Comparison of ENCODE assay signal across 8 mouse cellular contexts in the genomic region with DNA sequence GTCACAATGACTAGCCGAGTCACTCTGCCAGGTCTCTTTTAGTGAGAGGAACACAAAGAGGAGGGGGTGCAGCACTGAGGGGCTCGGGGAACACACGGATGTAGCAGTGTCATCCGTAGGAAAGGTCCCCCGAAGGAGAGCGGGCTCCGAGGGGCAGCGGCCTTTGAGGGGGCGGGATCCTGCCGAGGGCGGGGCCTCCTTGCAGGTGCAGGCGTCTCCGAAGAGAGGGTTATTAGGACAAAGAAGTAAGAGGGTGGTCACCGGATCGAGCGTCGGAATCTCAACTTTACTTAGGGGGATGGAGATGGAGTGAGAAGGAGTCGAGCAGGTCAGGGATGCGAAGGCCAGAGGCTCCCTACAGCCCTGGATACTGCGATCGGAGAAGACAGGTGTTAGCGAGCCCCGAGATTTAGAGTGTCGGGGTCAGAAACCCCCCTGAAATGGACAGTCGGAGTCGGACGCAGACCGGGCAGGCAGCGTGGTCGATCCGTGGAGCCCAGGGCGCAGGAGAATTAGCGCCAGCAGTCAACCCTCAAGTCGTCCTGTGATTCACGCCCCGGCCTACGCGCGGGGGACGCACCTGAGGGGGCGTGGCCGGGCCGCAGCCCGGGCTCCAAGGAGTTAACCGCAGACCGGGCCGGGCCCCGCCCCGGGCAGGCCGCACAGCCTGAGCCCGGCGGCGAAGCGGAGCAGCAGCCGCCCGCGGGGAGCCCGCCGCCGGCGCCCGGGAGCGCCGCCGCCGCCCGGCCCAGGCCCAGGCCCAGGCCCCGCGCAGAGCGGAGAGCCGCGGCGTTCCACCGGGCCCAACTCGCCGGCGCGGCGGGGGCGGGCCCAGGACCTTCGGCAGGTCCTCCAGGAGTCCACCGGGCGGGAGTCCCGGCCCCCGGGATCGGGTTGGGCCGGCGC. TPM values are rescaled to one million over a fixed set of nuclear protein-coding genes. Genes with fewer than 3 reads are reported as not detected.
A peak's percentile ranks its signal among the peaks of the same experiment; 100 is the strongest.
DNase-seq lines count a peak whose midpoint lies in the region; ATAC-seq and TF ChIP-seq lines count a peak whose summit lies in the region.

No protein-coding gene starts in this region.

- TF ChIP-seq CTCF in C2C12 (IDR thresholded peaks at IDR 0.05; ENCODE audit: control insufficient read depth, insufficient read depth, insufficient read length), result no peak
- TF ChIP-seq CTCF in liver, embryonic 14.5 days (IDR thresholded peaks at IDR 0.05; ENCODE audit: low read depth), result no peak
- no peak for TF ChIP-seq CTCF in stomach, postnatal 0 days (IDR thresholded peaks at IDR 0.05; ENCODE audit: low read depth)

- peaks cover 14% of the 10 kb centered on the region for H3K4me1 ChIP-seq in embryonic facial prominence, embryonic 13.5 days
- H3K4me1 ChIP-seq in heart, embryonic 13.5 days, result peaks cover 18% of the 10 kb centered on the region
- 0 out of 4 replicates have a peak, but pooled peaks cover 0 to 2% of the 10 kb centered on the region in 2 experiments for H3K4me1 ChIP-seq in liver, embryonic 14.5 days (replicated peaks; ENCODE audit: control insufficient read depth in 2 of 2, insufficient read depth in 2 of 2, low read length in 1 of 2)
- H3K4me1 ChIP-seq in neural tube, embryonic 11.5 days (ENCODE audit: control insufficient read depth, insufficient read depth, low read length), result peaks cover 8% of the 10 kb centered on the region
- peaks cover 4% of the 10 kb centered on the region; the same call in 1 of the 2 replicates for H3K4me1 ChIP-seq in stomach, postnatal 0 days (replicated peaks; ENCODE audit: control insufficient read depth, insufficient read depth)

- no peaks in the 10 kb centered on the region for H3K27me3 ChIP-seq in C2C12 (ENCODE audit: control insufficient read depth, insufficient read depth, insufficient read length)
- no peaks in the 10 kb centered on the region for H3K27me3 ChIP-seq in embryonic facial prominence, embryonic 13.5 days
- no peaks in the 10 kb centered on the region for H3K27me3 ChIP-seq in heart, embryonic 13.5 days (replicated peaks)
- peaks cover 10% of the 10 kb centered on the region for H3K27me3 ChIP-seq in liver, embryonic 14.5 days (ENCODE audit: control insufficient read depth, insufficient read depth, low read length)
- no peaks in the 10 kb centered on the region for H3K27me3 ChIP-seq in neural tube, embryonic 11.5 days (ENCODE audit: control insufficient read depth, insufficient read depth, low read length)
- no peaks in the 10 kb centered on the region for H3K27me3 ChIP-seq in stomach, postnatal 0 days (ENCODE audit: control insufficient read depth, insufficient read depth, low read length)

- no peaks in the 10 kb centered on the region for H3K9me3 ChIP-seq in embryonic facial prominence, embryonic 13.5 days
- no peaks in the 10 kb centered on the region for H3K9me3 ChIP-seq in heart, embryonic 13.5 days
- H3K9me3 ChIP-seq in liver, embryonic 14.5 days (ENCODE audit: control insufficient read depth, low read length), result no peaks in the 10 kb centered on the region
- no peaks in the 10 kb centered on the region for H3K9me3 ChIP-seq in neural tube, embryonic 11.5 days (ENCODE audit: control insufficient read depth, low read length)
- H3K9me3 ChIP-seq in stomach, postnatal 0 days (ENCODE audit: control insufficient read depth, low read length), result no peaks in the 10 kb centered on the region

- no peaks in the 10 kb centered on the region for H3K79me3 ChIP-seq in C2C12 (ENCODE audit: low read depth)

- H3K36me3 ChIP-seq in C2C12 (ENCODE audit: control insufficient read depth, insufficient read depth), result peaks cover 6% of the 10 kb centered on the region
- peaks cover 30% of the 10 kb centered on the region for H3K36me3 ChIP-seq in embryonic facial prominence, embryonic 13.5 days
- H3K36me3 ChIP-seq in heart, embryonic 13.5 days, result peaks cover 32% of the 10 kb centered on the region
- H3K36me3 ChIP-seq in liver, embryonic 14.5 days (replicated peaks; ENCODE audit: control insufficient read depth, insufficient read depth, low read depth), result no peaks in the 10 kb centered on the region
- H3K36me3 ChIP-seq in neural tube, embryonic 11.5 days (ENCODE audit: control insufficient read depth, insufficient read depth, low read length), result peaks cover 10% of the 10 kb centered on the region
- peaks cover 20% of the 10 kb centered on the region for H3K36me3 ChIP-seq in stomach, postnatal 0 days (ENCODE audit: control insufficient read depth, insufficient read depth, low read length)

- peak overlapping the region; percentile 97 for H3K9ac ChIP-seq in embryonic facial prominence, embryonic 13.5 days
- H3K9ac ChIP-seq in heart, embryonic 13.5 days, result peak overlapping the region; percentile 99
- peak overlapping the region; percentile 41 for H3K9ac ChIP-seq in liver, embryonic 14.5 days (replicated peaks)
- peak overlapping the region; percentile 78 for H3K9ac ChIP-seq in neural tube, embryonic 11.5 days (ENCODE audit: low read length)
- H3K9ac ChIP-seq in stomach, postnatal 0 days (ENCODE audit: low read length), result peak overlapping the region; percentile 95

- under 1% methylated on average over 63 of the region's 88 CpGs for WGBS in embryonic facial prominence, embryonic 13.5 days
- WGBS in heart, embryonic 13.5 days, result under 1% methylated on average over 69 of the region's 88 CpGs
- WGBS in liver, embryonic 14.5 days (ENCODE audit: insufficient replicate concordance), result under 1% methylated on average over 87 of the region's 88 CpGs
- WGBS in neural tube, embryonic 11.5 days, result under 1% methylated on average over 49 of the region's 88 CpGs
- WGBS in stomach, postnatal 0 days, result under 1% methylated on average over 75 of the region's 88 CpGs

- H3ac ChIP-seq in C2C12 (ENCODE audit: control insufficient read depth, insufficient read length, low read depth), result peak overlapping the region; percentile 70

- peak overlapping the region; percentile 59 for H3K4me3 ChIP-seq in C2C12 (ENCODE audit: insufficient read depth, poor library complexity, severe bottlenecking)
- peak overlapping the region; percentile 98 for H3K4me3 ChIP-seq in embryonic facial prominence, embryonic 13.5 days
- peak overlapping the region; percentile 96 for H3K4me3 ChIP-seq in heart, embryonic 13.5 days
- H3K4me3 ChIP-seq in liver, embryonic 14.5 days (ENCODE audit: insufficient read depth in 1 of 2, low read depth in 2 of 2, low read length in 2 of 2), result peak overlapping the region; percentile 58 to 69
- H3K4me3 ChIP-seq in neural tube, embryonic 11.5 days (ENCODE audit: low read depth, low read length), result peak overlapping the region; percentile 78
- peak overlapping the region; percentile 92 for H3K4me3 ChIP-seq in stomach, postnatal 0 days (ENCODE audit: low read depth, low read length)

- peak; percentile 78 for DNase-seq in adrenal gland, postnatal 25 days
- peak; percentile 87 for DNase-seq in kidney, postnatal 10 days
- DNase-seq in liver, embryonic 14.5 days (ENCODE audit: low read depth in 3 of 3, low spot score in 3 of 3), result peak; percentile 45 to 53 (median 47)
- DNase-seq in neural tube, embryonic 11.5 days (ENCODE audit: low spot score), result peak; percentile 83
- DNase-seq in stomach, postnatal 0 days (ENCODE audit: low spot score), result peak; percentile 90

- TF ChIP-seq EP300 in liver, embryonic 14.5 days (IDR thresholded peaks at IDR 0.05; ENCODE audit: low read depth), result no peak
- no peak for TF ChIP-seq EP300 in stomach, postnatal 0 days (optimal IDR thresholded peaks at IDR 0.05)

- peak; percentile 48 for ATAC-seq in embryonic facial prominence, embryonic 13.5 days (ENCODE audit: insufficient number of reproducible peaks, insufficient read depth, low FRiP score, low TSS enrichment, low read depth)
- ATAC-seq in heart, embryonic 13.5 days (ENCODE audit: extremely low read depth, insufficient number of reproducible peaks, low FRiP score, low TSS enrichment), result peak; percentile 64
- ATAC-seq in liver, embryonic 14.5 days (ENCODE audit: insufficient read depth), result peak; percentile 61
- ATAC-seq in neural tube, embryonic 11.5 days (ENCODE audit: insufficient read depth, low FRiP score, low TSS enrichment), result peak; percentile 64
- ATAC-seq in stomach, postnatal 0 days (ENCODE audit: low FRiP score, low TSS enrichment), result peak; percentile 81

- H3K4me2 ChIP-seq in embryonic facial prominence, embryonic 13.5 days, result peak overlapping the region; percentile 92
- H3K4me2 ChIP-seq in heart, embryonic 13.5 days, result peak overlapping the region; percentile 97
- peak overlapping the region; percentile 94 for H3K4me2 ChIP-seq in liver, embryonic 14.5 days (ENCODE audit: low read depth)
- H3K4me2 ChIP-seq in neural tube, embryonic 11.5 days (ENCODE audit: low read depth), result peak overlapping the region; percentile 95
- H3K4me2 ChIP-seq in stomach, postnatal 0 days (replicated peaks; ENCODE audit: low read depth), result peak overlapping the region; percentile 92

- H3K27ac ChIP-seq in embryonic facial prominence, embryonic 13.5 days, result peak overlapping the region; percentile 92
- peak overlapping the region; percentile 96 for H3K27ac ChIP-seq in heart, embryonic 13.5 days (replicated peaks)
- H3K27ac ChIP-seq in liver, embryonic 14.5 days, result peak overlapping the region; percentile 4; the same call in 1 of the 2 replicates
- peak overlapping the region; percentile 79 for H3K27ac ChIP-seq in neural tube, embryonic 11.5 days (ENCODE audit: low read depth, low read length)
- H3K27ac ChIP-seq in stomach, postnatal 0 days (replicated peaks), result peak overlapping the region; percentile 96

- H3K79me2 ChIP-seq in C2C12 (ENCODE audit: control insufficient read depth, insufficient read depth), result peaks cover 8% of the 10 kb centered on the region

RNA-seq across cellular contexts. Expression of a gene that starts 1.0 kb away (rescaled TPM):
- polyA plus RNA-seq in C2C12 (2012; fragmentation: generic; extraction: Trizol), result 28.9 TPM
- total RNA-seq in adrenal gland, postnatal 25 days (2021), result 51.3 and 53.2 TPM in 2 replicates
- 7.0 and 8.8 TPM in 2 replicates for polyA plus RNA-seq in embryonic facial prominence, embryonic 13.5 days (2015; fragmentation: Nextera tagmentation; extraction: Ambion mirVana)
- 3.8 and 4.0 TPM in 2 replicates for polyA plus RNA-seq in heart, embryonic 13.5 days (2015; fragmentation: Nextera tagmentation; extraction: Ambion mirVana)
- polyA plus RNA-seq in liver, embryonic 14.5 days (2012; rRNA removed), result 3.3 and 4.0 TPM in 2 replicates
- polyA plus RNA-seq in liver, embryonic 14.5 days (2014; fragmentation: Nextera tagmentation; extraction: Ambion mirVana), result 0.65 and 1.2 TPM in 2 replicates
- 8.6 and 9.5 TPM in 2 replicates for polyA plus RNA-seq in neural tube, embryonic 11.5 days (2014; fragmentation: Nextera tagmentation; extraction: Ambion mirVana)
- polyA plus RNA-seq in stomach, postnatal 0 days (2015; fragmentation: Nextera tagmentation; extraction: Ambion mirVana), result 4.7 TPM in 2 replicates

RNA-seq across cellular contexts. Expression of a gene that starts 11.7 kb away (rescaled TPM):
- polyA plus RNA-seq in C2C12 (2012; fragmentation: generic; extraction: Trizol), result 1.5 TPM
- total RNA-seq in adrenal gland, postnatal 25 days (2021), result 2.9 TPM in 1 of 2 replicates, not detected in the other
- polyA plus RNA-seq in embryonic facial prominence, embryonic 13.5 days (2015; fragmentation: Nextera tagmentation; extraction: Ambion mirVana), result 3.2 and 3.8 TPM in 2 replicates
- 1.9 and 2.6 TPM in 2 replicates for polyA plus RNA-seq in heart, embryonic 13.5 days (2015; fragmentation: Nextera tagmentation; extraction: Ambion mirVana)
- polyA plus RNA-seq in liver, embryonic 14.5 days (2012; rRNA removed), result 0.11 and 0.31 TPM in 2 replicates
- 0.74 and 0.95 TPM in 2 replicates for polyA plus RNA-seq in liver, embryonic 14.5 days (2014; fragmentation: Nextera tagmentation; extraction: Ambion mirVana)
- 2.1 and 2.8 TPM in 2 replicates for polyA plus RNA-seq in neural tube, embryonic 11.5 days (2014; fragmentation: Nextera tagmentation; extraction: Ambion mirVana)
- 2.8 and 3.2 TPM in 2 replicates for polyA plus RNA-seq in stomach, postnatal 0 days (2015; fragmentation: Nextera tagmentation; extraction: Ambion mirVana)

RNA-seq across cellular contexts. Expression of a gene that starts 13.8 kb away (rescaled TPM):
- polyA plus RNA-seq in C2C12 (2012; fragmentation: generic; extraction: Trizol), result 0.06 TPM
- not detected in 2 replicates for total RNA-seq in adrenal gland, postnatal 25 days (2021)
- polyA plus RNA-seq in embryonic facial prominence, embryonic 13.5 days (2015; fragmentation: Nextera tagmentation; extraction: Ambion mirVana), result 0.20 TPM in 1 of 2 replicates, not detected in the other
- polyA plus RNA-seq in heart, embryonic 13.5 days (2015; fragmentation: Nextera tagmentation; extraction: Ambion mirVana), result 0.11 TPM in 1 of 2 replicates, not detected in the other
- polyA plus RNA-seq in liver, embryonic 14.5 days (2012; rRNA removed), result not detected in 2 replicates
- polyA plus RNA-seq in liver, embryonic 14.5 days (2014; fragmentation: Nextera tagmentation; extraction: Ambion mirVana), result not detected in 2 replicates
- 0.20 TPM in 1 of 2 replicates, not detected in the other for polyA plus RNA-seq in neural tube, embryonic 11.5 days (2014; fragmentation: Nextera tagmentation; extraction: Ambion mirVana)
- 0.12 and 0.27 TPM in 2 replicates for polyA plus RNA-seq in stomach, postnatal 0 days (2015; fragmentation: Nextera tagmentation; extraction: Ambion mirVana)

RNA-seq across cellular contexts. Expression of a gene that starts 40.8 kb away (rescaled TPM):
- polyA plus RNA-seq in C2C12 (2012; fragmentation: generic; extraction: Trizol), result not detected
- 0.24 TPM in 1 of 2 replicates, not detected in the other for total RNA-seq in adrenal gland, postnatal 25 days (2021)
- polyA plus RNA-seq in embryonic facial prominence, embryonic 13.5 days (2015; fragmentation: Nextera tagmentation; extraction: Ambion mirVana), result not detected in 2 replicates
- polyA plus RNA-seq in heart, embryonic 13.5 days (2015; fragmentation: Nextera tagmentation; extraction: Ambion mirVana), result not detected in 2 replicates
- polyA plus RNA-seq in liver, embryonic 14.5 days (2012; rRNA removed), result 0.04 TPM in 1 of 2 replicates, not detected in the other
- not detected in 2 replicates for polyA plus RNA-seq in liver, embryonic 14.5 days (2014; fragmentation: Nextera tagmentation; extraction: Ambion mirVana)
- polyA plus RNA-seq in neural tube, embryonic 11.5 days (2014; fragmentation: Nextera tagmentation; extraction: Ambion mirVana), result not detected in 2 replicates
- not detected in 2 replicates for polyA plus RNA-seq in stomach, postnatal 0 days (2015; fragmentation: Nextera tagmentation; extraction: Ambion mirVana)

RNA-seq across cellular contexts. Expression of a gene that starts 50.0 kb away (rescaled TPM):
- polyA plus RNA-seq in C2C12 (2012; fragmentation: generic; extraction: Trizol), result 58.9 TPM
- 54.6 and 58.2 TPM in 2 replicates for total RNA-seq in adrenal gland, postnatal 25 days (2021)
- 66.2 and 73.4 TPM in 2 replicates for polyA plus RNA-seq in embryonic facial prominence, embryonic 13.5 days (2015; fragmentation: Nextera tagmentation; extraction: Ambion mirVana)
- 70.9 and 77.6 TPM in 2 replicates for polyA plus RNA-seq in heart, embryonic 13.5 days (2015; fragmentation: Nextera tagmentation; extraction: Ambion mirVana)
- 11.8 and 27.6 TPM in 2 replicates for polyA plus RNA-seq in liver, embryonic 14.5 days (2012; rRNA removed)
- 32.1 and 36.7 TPM in 2 replicates for polyA plus RNA-seq in liver, embryonic 14.5 days (2014; fragmentation: Nextera tagmentation; extraction: Ambion mirVana)
- 46.6 and 55.9 TPM in 2 replicates for polyA plus RNA-seq in neural tube, embryonic 11.5 days (2014; fragmentation: Nextera tagmentation; extraction: Ambion mirVana)
- 118 and 120 TPM in 2 replicates for polyA plus RNA-seq in stomach, postnatal 0 days (2015; fragmentation: Nextera tagmentation; extraction: Ambion mirVana)

Comparison
In these comparisons a context has a peak if more than half of its experiments do, and no peak if none do; other contexts are left out.
1. Peak in every context shown above with its lines: DNase-seq, ATAC-seq, H3K4me3 ChIP-seq and H3K27ac ChIP-seq.
2. H3K27ac ChIP-seq: peak in every context shown above with its lines; median percentile 96 in heart, embryonic 13.5 days; 96 in stomach, postnatal 0 days; 92 in embryonic facial prominence, embryonic 13.5 days; 79 in neural tube, embryonic 11.5 days; 4 in liver, embryonic 14.5 days.
3. H3K9ac ChIP-seq: peak in every context shown above with its lines; median percentile 99 in heart, embryonic 13.5 days; 97 in embryonic facial prominence, embryonic 13.5 days; 95 in stomach, postnatal 0 days; 78 in neural tube, embryonic 11.5 days; 41 in liver, embryonic 14.5 days.